Mouse (Mus musculus) adrenal gland (tissue): ENCODE results near the gene Pde12.
"Not testable (repeated sequence)": the region's sequence is repeated elsewhere in the genome, so short reads cannot be mapped to it uniquely, and the experiment has no call there.

Experiments
- intact Hi-C: fragments of 180-260 bp; cut with DNase I; formaldehyde crosslinking; loops from one replicate; pipeline ENCODE4 v1.15.1; 2025
- long read RNA-seq, 2 experiments: library from polyadenylated mRNA; unstranded; transcript quantifications; one replicate each; pipeline ENCODE4 v2.0.0; 2020; ENCODE audit warnings: borderline replicate concordance in 1 of 2; ENCODE audit not compliant: insufficient replicate concordance in 1 of 2

The Pde12 gene
- long read RNA-seq, experiment 1, full-length matches to known transcripts = 20 of 20 reads
- long read RNA-seq, experiment 1, partial matches to known transcripts = 0 of 20 reads
- long read RNA-seq, experiment 1, other reads (novel, unspliced or antisense) = 0 of 20 reads
- long read RNA-seq, experiment 2, full-length matches to known transcripts = 26 of 28 reads
- long read RNA-seq, experiment 2, partial matches to known transcripts = 0 of 28 reads
- long read RNA-seq, experiment 2, other reads (novel, unspliced or antisense) = 2 of 28 reads

DNA sequence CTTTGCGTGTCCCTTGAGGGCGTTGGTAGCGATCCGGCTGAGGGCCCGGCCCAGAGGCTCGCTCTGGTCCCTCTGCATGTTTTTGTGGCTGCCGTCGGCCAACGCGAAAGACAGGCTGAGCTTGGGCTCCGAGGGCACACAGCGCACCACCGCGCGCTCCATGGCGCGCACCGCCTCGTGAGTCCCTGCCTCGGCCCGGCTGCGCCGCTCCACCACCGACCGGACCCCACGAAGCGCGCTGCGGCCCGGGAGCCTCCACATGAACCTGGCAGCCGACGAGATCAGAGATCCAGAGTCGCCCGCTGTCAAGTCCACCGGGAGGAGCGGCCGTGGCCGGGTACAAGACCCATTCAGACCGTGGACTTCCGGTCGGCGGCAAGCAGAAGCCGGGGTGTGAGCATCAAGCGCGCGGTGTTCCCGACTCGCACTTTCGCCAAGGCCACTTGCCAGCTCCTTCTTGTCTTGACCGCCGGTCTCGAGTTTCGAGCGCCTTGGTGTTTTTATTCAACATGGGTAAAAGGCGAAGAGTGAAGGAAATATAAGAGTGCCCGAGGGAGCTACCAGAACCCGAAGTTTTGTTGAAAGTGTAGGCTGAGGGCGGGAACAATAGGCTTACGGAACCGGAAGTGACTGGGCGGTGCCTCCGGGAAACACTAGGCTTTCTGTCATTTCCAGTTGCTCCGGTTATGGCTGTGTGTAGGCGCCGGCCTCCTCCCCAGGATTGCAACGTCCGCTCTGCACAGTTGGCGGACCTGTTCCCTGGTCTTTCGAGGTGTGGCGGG is at the start of gene Pde12:
Gene Pde12 (minus strand): TSS at position 592 of the 782 bp plus-strand sequence.
- intact Hi-C loops = no loop called here

GRCm38 (mm10) chr14:26705246-26705645 is 35.6 kb upstream of the Pde12 start:
- intact Hi-C loops = not testable (repeated sequence)

DNA sequence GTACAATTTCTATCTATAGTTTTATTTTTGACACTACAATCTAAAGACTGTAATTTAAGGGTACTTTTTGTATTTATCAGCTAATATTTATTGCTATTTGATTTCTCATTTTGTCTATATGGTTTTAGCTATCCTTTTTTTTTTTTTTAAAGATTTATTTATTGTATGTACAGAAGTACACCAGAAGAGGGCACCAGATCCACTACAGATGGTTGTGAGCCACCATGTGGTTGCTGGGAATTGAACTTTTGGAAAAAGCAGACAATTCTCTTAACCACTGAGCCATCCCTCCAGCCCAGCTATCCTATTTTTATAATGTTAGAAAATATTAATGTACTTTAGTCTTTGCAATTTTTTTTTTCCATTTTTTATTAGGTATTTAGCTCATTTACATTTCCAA is 28.2 kb upstream of the Pde12 start:
- intact Hi-C loops = loop anchor here (10.0 kb wide), 1 partner anchor 327 kb away; no protein-coding TSS in a partner anchor

GRCm38 (mm10) chr14:26692974-26693373 is 23.3 kb upstream of the Pde12 start, which contains the start of gene Dnah12:
TSS of gene Dnah12 (plus strand) at chr14:26693274.
- intact Hi-C loops = loop anchor here (10.0 kb wide), 1 partner anchor 332 kb away; no protein-coding TSS in a partner anchor

- intact Hi-C loops = loop anchor here (10.0 kb wide), 1 partner anchor 333 kb away; no protein-coding TSS in a partner anchor
Measured at GRCm38 (mm10) chr14:26691363-26691762, 21.7 kb upstream of the Pde12 start.

- intact Hi-C loops = loop anchor here (10.0 kb wide), 1 partner anchor 334 kb away; no protein-coding TSS in a partner anchor
Measured at GRCm38 (mm10) chr14:26690727-26691126, 21.0 kb upstream of the Pde12 start.

DNA sequence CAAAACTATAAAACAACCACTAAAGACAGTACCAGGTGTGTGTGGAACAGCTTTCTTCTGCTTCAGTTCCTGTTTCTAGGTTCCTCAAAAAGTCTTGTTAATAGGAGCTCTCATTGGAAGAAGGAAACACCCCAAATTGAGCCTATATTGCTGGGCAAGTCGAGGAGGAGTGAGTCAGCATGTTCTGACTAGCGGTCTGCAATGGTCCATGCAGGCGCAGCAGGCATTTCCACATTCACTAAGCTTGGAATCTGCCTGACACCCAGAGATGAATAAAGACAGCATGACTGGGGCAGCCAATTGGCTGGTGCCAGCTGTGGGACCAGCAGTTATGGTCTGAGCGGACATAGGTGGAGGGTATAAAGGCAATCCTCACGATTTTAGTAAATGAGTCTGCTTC is 6.1 kb upstream of the Pde12 start:
- intact Hi-C loops = no loop called here

DNA sequence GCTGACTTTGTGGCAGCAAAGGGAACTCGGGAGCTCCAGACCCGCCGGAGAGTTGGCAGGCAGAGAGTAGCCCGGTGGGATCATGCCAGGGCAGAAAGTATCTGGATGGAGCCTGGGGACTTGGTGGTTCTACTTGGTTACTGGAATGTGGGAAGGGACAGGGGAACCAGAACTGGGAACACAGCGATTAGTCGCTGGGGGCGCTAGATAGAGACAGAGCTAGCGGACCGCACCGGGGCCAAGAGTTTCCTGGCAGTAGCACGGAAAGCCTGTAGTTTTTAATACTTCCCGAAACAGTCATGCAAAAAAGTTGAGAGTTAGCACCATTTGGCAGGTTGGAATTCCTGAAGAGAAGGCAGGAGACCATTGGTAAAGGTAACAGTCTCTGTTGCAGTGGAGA is 5.7 kb upstream of the Pde12 start:
- intact Hi-C loops = no loop called here

GRCm38 (mm10) chr14:26674476-26675169 is 4.9 kb upstream of the Pde12 start:
- intact Hi-C loops = not testable (repeated sequence)

- intact Hi-C loops = not testable (repeated sequence)
Measured at GRCm38 (mm10) chr14:26671870-26672615, 2.4 kb upstream of the Pde12 start.

GRCm38 (mm10) chr14:26670964-26671363 is 1.3 kb upstream of the Pde12 start:
- intact Hi-C loops = no loop called here

DNA sequence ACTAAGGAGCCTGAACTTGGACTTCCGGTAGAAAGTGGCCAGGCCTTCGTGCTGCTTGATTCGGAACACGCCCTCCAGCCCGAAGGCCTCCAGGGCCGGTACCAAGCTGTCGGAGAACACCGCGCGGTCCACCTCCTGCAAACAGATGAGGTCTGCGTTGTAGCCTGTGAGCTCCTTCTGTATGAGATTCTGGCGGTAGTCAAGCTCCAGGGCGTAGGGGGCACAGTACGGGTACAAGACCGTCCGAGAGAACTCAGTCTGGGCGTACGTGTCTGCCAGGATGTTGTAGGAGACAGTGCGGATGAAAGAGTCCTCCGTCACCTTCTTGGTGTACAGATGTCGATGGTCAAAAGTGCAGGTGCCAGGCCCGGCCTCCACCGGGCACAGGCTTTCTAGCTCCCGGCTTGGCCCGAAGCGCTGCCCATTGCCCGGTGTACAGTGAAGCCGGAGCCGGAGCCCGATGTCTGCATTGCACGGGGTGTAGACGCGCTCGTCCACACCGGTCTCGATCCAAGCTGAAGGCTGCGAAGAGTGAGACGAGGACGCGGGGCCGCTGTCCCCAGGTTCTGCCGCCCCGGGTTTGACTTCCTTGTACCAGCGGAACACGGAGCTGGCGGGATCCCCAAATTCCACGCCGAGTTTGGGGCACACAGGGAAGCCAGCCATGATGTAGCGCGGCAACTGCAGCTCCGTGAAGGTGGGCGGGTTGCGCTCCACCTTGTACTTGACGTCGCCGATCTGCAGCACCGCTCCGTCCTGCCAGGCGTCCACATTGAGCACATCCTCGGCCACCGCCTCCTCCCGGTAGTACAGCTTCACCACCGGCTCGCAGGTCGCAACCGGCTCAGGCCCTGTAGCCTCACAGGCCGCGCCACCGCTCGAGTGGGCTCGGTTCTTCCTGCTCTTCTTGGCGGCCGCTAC is 1.1 kb downstream of the Pde12 start:
- intact Hi-C loops = no loop called here

- intact Hi-C loops = no loop called here
Measured at GRCm38 (mm10) chr14:26667991-26668370, 1.7 kb downstream of the Pde12 start.

DNA sequence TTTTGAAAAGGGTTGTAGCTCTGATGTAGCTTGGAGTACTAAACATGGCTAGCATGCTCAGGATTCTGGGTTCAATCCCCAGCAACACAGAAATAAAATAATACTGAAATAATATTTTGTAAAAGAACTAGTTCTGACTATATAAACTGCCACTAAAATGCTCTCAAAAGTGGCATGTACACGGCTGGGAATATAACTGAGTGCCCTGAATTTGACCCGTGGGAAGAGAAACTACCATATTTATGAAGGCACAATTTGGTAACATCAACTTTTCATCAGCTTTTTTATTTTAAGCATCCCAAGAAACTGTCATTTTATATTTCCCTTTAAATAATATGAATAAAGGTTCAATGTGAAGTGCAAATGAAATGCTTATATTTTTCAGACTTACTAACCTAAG is 5.8 kb downstream of the Pde12 start:
- intact Hi-C loops = no loop called here

DNA sequence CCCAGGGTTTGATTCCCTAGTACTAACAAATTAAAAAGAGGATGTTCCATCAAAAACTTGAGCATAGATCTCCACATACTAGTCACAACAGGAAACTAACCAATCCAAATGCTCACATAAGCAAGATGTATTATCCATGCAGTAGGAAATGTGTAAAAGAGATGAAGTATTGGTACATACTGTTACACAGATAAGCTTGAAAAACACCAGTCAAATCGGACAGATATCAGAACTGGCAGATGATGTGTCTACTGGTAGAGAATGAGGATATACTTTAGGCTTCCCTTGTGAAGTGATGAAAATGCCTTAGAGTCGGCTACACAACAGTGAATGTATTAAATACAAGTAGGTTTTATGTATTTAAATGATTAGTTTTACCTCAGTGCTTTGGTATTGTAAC is 7.2 kb downstream of the Pde12 start:
- intact Hi-C loops = no loop called here

GRCm38 (mm10) chr14:26662016-26662415 is 7.7 kb downstream of the Pde12 start:
- intact Hi-C loops = no loop called here

DNA sequence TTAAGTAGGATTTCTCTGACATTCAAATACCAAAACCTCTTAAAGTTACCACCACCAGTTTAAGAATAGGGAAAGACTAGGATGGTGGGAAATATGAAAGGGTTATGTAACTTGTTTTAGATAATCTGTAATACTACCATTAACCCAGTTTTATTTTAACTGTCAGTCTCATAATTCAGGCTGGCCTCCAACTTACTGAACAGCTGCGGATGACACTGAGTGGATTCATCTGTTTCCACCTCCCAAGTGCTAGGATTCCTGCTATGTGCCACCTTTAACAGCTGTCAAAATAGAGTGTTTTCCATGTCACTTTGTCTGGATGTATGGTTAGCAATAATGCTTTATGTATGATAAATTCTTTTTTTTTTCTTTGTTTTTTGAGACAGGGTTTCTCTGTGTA is 9.4 kb downstream of the Pde12 start:
- intact Hi-C loops = no loop called here

- intact Hi-C loops = no loop called here
Measured at GRCm38 (mm10) chr14:26658178-26658577, 11.5 kb downstream of the Pde12 start.

- intact Hi-C loops = loop anchor here (5.0 kb wide), 1 partner anchor 160 kb away; no protein-coding TSS in a partner anchor
Measured at GRCm38 (mm10) chr14:26651901-26652300, 17.8 kb downstream of the Pde12 start.

DNA sequence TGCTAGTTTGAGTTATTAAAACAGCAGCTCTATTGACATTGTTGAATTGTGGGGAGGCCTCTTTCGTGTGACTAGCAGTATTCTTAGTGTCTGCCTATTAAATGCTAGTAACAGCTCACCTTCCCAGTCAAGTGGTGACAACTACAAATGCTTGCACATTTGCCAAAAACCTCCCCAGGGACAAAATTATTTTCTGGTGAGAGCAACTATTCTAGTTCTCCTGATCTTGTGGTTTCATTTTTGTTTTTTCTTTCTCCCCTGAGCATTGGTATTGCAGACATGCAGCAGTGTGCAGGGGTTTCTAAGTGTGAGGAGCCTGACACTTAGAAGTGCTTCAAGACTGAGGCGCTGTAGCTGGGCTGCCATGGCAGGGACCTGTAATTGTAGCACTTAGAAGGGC is 21.9 kb downstream of the Pde12 start:
- intact Hi-C loops = loop anchor here (5.0 kb wide), 1 partner anchor 166 kb away; no protein-coding TSS in a partner anchor
